Mouse (Mus musculus): Measurements from ENCODE around the gene Wiz.
A peak's percentile ranks its signal among the peaks of the same experiment; 100 is the strongest.

Wiz gene

DNA sequence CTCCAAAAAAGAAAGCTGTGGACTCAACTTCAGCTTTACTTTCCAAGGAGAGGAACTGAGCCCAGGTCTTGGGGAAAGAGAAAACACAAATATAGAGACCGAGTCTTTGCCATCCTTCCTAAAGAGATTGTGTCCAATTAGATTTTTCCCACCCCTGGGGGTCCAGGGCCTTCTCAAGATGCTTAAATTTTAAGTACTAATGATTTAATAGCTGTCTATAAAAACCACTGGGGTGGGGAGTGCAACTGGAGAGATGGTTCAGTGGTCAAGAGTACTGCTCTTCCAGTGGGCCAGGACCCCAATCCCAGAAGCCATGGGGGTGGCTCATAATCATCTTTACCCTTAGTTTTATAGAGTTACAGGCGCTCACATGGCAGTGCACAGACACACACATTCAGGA is 40.8 kb downstream of the Wiz start:
- DNase-seq, result no peak

DNA sequence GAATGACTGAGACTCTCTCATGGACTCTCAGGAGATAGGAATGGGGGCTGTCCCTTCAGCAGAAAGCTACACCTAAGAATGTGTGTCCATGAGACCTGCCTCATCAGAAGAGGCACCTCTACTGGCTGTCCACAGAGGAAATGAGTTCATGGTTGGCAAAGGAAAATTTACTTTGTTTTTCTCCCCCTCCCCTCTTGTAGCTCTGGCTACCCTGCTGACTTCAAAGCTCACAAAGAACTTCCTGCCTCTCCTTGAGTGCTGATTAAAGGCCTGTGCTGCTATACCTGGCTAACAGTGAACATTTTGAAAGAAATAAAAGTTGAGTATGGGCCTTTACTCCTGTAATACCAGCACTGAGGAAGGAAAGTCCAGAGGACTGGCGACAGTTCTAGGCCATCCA is 48.1 kb downstream of the Wiz start:
- DNase-seq, result no peak

DNA sequence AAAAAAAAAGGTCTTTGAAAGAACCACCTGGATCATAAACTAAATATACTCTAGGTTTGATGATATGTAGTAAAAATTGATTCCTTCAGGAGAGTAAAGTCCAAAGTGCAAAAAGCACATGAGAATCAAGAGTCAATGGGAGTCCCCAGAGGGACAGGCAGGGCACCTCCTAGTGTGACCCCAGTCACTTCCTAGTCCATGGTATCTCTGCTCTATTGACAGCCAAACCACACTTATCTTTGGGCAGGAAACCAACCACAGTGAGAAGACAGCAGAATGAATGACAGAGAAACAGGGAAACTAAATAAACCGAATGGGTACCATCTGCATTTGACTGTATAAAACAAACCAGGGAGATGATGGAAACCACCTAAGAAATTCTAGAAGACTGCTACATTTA is 49.1 kb downstream of the Wiz start:
- DNase-seq, result no peak

DNA sequence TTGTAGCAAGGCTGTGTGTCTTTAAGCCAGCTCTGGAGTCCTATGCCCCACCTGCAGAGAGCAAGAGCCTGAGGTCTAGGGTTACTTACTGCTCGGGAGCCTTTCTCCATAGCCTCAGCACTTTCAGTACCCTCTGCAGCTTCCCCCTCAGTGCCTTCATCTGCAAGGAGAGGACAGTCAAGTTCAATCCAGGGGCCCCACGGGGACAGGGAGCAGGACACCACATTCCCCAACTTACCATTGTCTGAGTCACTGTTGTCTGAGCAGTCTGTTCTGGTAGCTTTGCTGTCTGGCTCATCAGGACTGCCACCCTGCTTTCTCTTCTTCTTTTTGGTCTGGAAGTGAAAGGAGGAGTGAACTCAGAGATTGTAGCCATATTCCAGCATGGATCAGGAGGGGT is 53.4 kb downstream of the Wiz start:
- DNase-seq, result no peak

DNA sequence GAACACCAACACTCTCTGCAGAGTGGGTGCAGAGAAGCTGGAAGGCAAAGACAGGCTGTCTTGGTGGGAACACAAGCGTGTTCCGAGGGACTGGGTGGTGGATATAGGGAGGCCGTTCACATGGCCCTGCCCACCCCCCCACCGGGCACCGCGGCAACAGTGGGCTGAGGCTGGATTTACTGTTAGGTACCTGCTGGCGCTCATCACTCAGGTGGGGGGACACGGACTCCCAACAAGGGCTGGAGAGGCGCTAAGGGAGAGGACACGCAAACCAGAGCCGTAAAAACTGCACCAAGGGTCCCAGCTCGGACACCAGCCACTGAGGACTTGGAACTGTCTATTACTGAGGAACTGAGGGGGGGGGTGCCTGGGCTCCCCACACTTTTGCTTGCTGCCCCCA is 54.3 kb downstream of the Wiz start:
- DNase-seq, result no peak

DNA sequence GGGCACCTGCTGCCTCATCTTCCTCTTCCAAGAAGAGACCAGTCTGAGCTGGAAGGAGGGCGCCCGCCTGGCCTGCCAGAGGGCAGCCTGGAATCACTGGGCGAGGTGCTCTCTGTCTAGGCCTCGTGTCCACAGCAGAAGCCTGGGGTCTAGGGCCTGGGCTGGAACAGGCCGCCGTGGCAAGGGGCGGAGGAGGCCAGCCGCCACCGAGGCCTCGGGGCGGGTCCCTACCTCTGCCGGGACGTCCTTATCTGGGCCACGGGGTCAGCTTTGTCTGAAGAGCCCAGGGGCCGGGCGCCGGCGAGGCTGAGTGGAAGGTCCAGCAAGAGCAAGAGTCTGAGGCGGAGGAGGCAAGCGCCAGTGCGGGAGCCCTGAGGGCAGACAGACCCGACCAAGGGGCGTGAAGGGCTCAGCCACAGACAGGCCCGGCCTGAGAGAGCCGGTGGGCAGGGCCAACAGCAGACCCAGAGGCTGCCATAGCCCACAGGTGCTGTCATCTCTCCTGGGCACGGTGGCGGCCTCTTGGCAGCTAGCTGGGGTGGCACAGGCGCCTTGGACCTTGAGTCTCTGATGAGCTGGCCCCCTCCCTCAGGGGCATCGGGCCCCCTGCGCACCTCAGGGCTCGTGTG is 55.5 kb downstream of the Wiz start:
- DNase-seq, result no peak

DNA sequence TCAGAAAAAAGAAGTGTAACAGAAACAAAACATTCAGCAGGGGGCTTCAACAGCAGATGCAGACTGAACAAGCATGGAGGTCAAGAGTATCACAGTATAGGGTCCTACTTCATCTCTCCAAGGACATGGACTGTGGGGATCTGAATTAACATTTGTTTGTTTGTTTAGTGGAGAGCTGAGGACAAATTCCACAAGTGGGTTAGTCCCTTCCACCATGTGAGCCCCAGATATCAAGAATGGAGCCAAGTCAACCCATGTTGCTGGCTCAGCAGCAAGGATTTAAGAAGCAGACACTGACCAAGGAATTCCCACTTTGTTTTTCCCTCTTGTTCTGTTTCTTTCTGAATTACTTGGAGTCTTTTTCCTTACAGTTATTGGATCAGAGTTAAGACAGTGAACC is 61.7 kb downstream of the Wiz start:
- DNase-seq, result no peak

DNA sequence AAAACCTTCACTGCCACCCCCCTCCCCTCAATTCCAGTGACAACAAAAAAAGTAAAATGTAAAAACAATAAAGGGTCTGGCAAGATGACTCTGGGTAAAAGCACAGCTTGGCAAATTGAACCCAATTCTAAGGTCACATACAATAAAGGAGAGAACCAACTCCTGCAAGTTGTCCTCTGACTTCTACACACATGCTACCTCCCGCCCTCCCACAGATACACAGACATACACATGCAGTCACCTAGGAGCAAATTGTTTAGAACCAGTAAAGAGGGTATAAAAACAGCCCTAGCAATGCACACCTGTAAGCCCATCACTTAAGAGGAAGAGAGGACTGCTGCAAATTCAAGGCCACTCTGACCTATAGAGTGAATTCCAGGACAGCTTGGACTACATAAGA is 66.4 kb downstream of the Wiz start:
- no peak for DNase-seq

DNA sequence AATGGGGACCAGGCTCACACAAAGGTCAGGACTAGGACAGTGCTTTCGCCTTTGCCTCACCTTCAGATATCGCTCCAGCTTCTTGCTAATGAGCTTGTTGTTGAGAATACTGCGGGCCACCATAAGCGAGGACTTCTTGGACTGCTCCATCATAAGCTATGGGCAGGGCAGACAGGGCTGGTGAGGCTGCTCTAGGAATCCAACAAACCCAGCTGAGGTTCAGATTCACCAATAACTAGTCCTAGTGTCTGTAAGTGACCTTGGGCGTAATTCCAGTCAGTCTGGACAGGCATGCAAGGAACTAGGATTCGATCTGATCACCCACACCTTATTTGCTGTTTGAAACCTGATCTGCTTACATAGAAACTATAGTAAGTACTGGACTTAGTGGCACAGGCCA is 67.4 kb downstream of the Wiz start:
- peak; percentile 44 for DNase-seq

DNA sequence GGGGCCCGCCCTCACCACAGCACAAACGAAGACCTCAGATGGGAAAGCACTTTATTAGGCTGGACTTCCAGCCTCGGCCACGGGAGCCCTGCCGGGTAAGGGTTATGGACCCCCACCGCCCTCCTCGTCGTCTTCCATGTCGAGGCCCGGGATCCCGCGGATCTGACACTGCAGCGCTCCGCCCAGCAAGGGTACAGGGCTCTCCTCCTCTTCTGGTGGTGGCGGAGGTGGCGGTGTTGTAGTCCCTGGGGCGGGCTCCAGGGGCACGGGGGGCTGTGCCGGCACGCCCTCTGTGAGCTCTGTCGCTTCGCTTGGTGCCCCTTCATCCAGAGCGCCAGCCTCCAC is 67.9 kb downstream of the Wiz start:
- DNase-seq, result no peak

DNA sequence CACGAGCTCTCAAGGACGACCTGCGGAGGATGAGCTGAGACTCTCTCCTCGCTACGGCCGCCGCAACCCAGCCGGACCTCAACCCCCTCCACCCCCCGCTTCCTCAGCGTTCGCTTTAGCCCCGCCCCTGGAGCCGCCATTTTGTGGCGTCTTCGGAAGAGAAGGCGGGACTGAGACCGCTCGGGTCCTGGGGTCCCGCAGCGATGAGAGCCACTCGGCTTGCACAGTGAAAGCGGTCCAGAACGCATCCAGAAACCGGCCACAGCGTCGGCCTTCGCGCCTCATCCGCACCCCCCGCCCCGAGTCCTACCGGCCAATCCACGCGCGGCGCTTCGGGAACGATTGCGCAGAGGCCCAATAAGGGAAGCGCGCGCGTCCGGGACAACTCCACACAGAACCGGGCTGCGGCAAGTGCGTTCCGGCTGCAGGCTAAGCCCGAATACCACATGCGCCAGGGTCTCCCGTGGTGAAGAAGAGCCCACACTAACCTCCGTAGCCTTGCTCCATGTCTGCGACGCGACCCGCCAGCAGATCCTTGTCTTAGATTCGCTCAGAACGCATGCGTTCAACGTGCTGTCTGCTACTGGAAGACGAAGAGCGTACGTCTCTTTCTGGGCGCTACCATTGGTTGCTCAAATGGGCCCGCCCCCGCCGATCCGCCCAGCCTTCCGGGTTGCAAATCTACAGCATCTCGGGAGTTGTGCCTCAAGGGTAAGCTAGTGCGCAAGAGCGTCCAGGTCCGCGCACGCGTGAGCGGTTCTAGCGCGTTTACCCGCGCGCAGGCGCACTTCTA is 68.4 kb downstream of the Wiz start, which contains the start of gene Akap8:
Gene Akap8 (minus strand): TSS at position 642 of the 793 bp plus-strand sequence.
- DNase-seq, result peak; percentile 99

DNA sequence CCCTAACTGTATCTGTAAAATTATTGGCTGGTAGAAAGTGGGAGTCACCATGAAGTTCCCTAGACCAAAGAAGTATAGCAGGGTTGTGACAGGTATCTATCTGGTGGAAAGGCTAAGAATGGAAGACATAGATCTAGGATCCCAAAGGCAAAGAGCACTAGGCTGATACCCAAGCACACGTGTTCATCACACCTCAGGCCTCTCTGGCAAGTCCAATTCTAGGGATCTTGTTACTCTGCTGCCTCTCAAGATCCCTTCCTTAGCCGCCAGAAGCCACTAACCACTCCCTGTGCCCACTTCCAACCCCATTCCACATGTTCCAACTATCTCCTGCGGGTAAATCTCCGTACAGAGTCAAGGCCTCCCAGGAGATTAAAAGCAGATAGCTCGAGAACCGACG is 69.3 kb downstream of the Wiz start:
- DNase-seq, result no peak

DNA sequence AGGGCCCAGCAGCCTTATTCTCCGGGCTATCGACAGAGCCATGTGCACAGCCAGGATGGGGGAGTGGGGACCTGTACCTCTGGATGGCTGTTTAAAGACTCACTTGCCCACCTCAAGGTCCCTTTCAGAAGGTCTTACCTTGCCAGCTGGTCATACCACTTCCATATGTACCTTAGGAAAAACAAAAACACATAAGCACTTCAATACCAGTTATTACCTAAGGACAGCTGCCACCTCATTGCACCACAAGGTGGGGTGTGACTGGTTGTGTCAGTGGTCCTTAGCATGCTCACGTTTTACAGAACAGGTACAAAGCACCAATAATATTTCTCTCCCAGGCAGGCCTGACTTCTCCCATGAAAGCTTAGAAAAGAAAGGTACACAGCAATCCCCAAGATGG is 71.5 kb downstream of the Wiz start:
- no peak for DNase-seq

DNA sequence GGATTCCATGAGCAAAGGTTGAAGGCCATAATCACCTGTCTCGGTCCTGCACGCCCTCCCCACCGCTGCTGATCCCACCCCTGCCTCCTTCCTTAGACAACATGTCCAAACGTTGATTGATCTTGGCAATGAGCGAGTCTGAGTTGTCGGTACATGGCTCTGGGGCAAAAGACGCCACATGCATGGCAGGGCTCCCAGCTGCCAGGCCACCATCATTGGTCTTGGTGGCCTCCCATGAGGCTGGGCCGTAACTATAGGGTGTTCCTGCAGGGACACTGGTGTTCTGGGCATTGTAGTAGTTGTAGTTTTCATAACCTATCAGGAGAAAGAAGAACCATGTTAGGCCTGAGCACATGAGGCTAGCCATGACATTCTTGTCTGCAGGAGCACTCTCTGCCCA is 72.2 kb downstream of the Wiz start:
- no peak for DNase-seq

DNA sequence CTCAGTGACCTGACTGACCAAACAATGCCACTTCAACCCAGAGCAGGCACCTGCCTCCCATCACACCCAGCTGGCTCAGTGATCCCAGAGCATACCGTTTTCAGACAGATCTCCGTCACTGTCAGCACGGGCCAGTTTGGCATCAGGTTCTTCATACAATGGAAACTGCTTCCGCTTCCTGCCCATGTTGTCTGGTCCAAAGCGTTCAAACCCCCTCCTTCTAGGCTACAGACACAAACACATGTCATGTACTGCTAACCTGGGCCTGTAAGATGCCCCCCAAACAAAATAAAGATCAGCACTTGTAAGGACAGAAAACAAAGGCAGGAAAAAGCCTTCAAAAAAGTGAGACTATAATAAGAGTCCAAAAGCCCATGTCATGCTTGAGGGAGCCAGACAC is 73.7 kb downstream of the Wiz start:
- DNase-seq, result no peak

DNA sequence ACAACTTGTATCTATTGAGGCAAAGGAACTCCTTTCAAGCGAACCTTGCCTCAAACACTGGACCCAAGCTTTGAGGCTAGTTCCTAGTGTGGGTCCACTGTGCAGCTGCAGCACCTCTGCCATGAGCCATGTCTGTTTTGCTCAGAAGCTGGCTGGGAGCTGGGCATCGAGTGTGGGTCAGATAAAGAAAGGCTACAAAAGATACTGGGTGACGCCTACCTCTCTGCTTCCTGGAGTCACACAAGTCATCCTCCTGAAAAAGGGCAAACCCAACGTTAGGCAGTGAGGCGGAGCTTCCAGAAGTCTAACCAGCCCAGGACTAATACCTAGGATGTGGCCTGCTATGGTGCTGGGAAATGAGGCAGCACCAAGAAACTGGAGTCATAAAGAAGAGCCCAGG is 75.3 kb downstream of the Wiz start:
- DNase-seq, result no peak

DNA sequence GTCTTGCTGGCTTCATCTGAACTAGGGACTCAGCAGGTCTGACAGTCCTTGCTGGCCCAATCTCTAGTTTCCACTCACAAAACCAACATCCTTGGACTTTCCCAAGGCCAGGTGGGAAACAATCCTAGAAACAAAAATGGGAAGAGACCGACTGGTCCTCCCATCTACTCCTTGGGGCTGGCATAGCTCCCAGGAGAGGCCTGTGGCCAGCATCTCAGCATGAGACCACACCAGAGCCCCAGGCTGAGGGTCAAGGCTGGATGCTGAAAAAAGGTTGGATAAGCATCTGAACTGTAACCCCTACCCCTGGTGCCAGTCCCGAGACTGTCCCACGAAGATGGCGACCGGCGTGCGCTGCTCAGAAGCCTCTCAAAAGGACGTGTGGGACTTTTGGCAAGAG is 76.4 kb downstream of the Wiz start:
- DNase-seq, result peak; percentile 52

DNA sequence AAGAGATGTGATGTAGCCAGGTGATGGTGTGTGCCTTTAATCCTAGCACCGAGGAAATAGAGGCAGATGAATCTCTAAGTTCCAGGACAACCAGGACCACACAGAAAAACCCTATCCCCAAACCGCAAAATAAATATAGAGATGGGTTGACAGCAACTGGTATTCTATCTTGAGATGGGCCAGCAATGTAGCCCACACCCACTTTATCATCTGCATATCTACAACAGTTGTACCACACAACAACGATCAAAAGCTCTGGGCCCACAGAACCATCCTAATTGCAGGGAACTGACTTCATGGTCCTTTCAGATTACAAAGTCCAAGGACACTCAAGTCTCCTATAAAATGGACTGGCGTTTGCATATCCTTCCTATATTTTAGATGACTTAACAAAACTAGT is 81.3 kb downstream of the Wiz start:
- DNase-seq, result no peak
